Mouse (Mus musculus): ENCODE results near the gene Retreg1. TPM values are rescaled to one million over a fixed set of nuclear protein-coding genes. Genes with fewer than 3 reads are reported as not detected.

The Retreg1 gene
- total and polyA plus RNA-seq, 3 experiments: 17.5 to 28.7 (median 19.0) TPM

DNA sequence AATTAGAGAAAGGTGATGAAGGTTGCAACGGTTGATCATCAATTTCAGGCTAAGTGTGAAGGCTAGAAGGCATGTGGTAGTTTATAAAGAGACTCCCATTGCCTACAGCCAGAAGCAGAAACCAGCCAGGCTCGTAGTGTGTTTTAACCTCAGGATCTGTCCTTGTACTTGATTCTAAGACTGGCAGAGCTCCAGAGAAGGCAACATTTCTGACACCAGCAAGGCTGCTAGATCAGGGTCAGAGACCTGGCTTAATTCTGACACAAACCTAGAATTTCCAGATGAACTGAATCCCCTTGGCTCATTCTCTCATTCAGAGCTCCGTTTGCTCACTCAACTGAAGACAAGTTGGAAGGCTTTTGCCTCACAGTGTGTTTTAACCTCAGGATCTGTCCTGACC is 165.6 kb downstream of the Retreg1 start:
- Histone ChIP-seq H3K4me2 (ENCODE audit: insufficient read depth, low read depth, poor library complexity, severe bottlenecking) (no peak overlapping the region), H3K27ac (ENCODE audit: insufficient read depth, low read depth) (no peak overlapping the region), H3K27me3 (replicated peaks) (no peaks in the 10 kb centered on the region), H3K4me3 (replicated peaks in 1 of 3; ENCODE audit: low read depth in 2 of 3, low read length in 2 of 3, poor library complexity in 1 of 3) (no peak overlapping the region), H3K9ac (ENCODE audit: insufficient read depth, low read depth) (no peak overlapping the region), H3K9me3 (replicated peaks; ENCODE audit: low read length) (no peaks in the 10 kb centered on the region), H3K4me1 (ENCODE audit: control insufficient read depth in 1 of 2, insufficient read depth in 2 of 2) (no peaks in the 10 kb centered on the region), H3K36me3 (replicated peaks in 1 of 2; ENCODE audit: control insufficient read depth in 1 of 2, insufficient read depth in 1 of 2, low read length in 1 of 2) (no peaks in the 10 kb centered on the region), H3K79me2 (replicated peaks; ENCODE audit: control insufficient read depth, extremely low read depth, insufficient read depth, poor library complexity, severe bottlenecking) (no peaks in the 10 kb centered on the region)
- no peak for DNase-seq (ENCODE audit: extremely low read depth)
- in situ Hi-C loops (cut with MboI; ENCODE audit: low pct_ligation_motif_present, low pct_unique_long_range_greater_than_20kb, low sequenced_read_pairs) (no loop called here), dilution Hi-C loops (cut with MboI; ENCODE audit: extremely low pct_ligation_motif_present, extremely low pct_unique_long_range_greater_than_20kb, low sequenced_read_pairs) (no loop called here)
- no peak for TF ChIP-seq HCFC1 (IDR thresholded peaks at IDR 0.05; ENCODE audit: low read depth, low read length)
- TF ChIP-seq RCOR1 (conservative IDR thresholded peaks at IDR 0.05; ENCODE audit: low read depth, low read length): no peak
- no peak for TF ChIP-seq USF2 (conservative IDR thresholded peaks at IDR 0.05; ENCODE audit: low read depth, low read length)
- no peak for TF ChIP-seq TCF12 (IDR thresholded peaks at IDR 0.05; ENCODE audit: low read depth, low read length)
- no peak for TF ChIP-seq UBTF (IDR thresholded peaks at IDR 0.05; ENCODE audit: low read depth, low read length)
- TF ChIP-seq ZNF384 (IDR thresholded peaks at IDR 0.05; ENCODE audit: low read depth, low read length): no peak
- no peak for TF ChIP-seq ZC3H11A (IDR thresholded peaks at IDR 0.05; ENCODE audit: low read depth, low read length)
- TF ChIP-seq MAX (IDR thresholded peaks at IDR 0.05; ENCODE audit: low read length): no peak
- TF ChIP-seq IRF4 (IDR thresholded peaks at IDR 0.05; ENCODE audit: low read depth, low read length): no peak
- no peak for TF ChIP-seq ZKSCAN1 (IDR thresholded peaks at IDR 0.05; ENCODE audit: borderline replicate concordance, low read depth, low read length)
- TF ChIP-seq CHD2 (IDR thresholded peaks at IDR 0.05; ENCODE audit: low read length): no peak
- no peak for TF ChIP-seq POLR2AphosphoS2 (IDR thresholded peaks at IDR 0.05; ENCODE audit: low read depth, low read length)
- no peak for TF ChIP-seq E2F4 (IDR thresholded peaks at IDR 0.05; ENCODE audit: insufficient replicate concordance, low read depth, low read length)
- no peak for TF ChIP-seq MAZ (IDR thresholded peaks at IDR 0.05; ENCODE audit: low read depth, low read length)
- TF ChIP-seq POLR2A (IDR thresholded peaks at IDR 0.05; ENCODE audit: low read depth, low read length): no peak

GRCm38 (mm10) chr15:26012891-26013290 is 169.9 kb downstream of the Retreg1 start:
- no peaks in the 10 kb centered on the region for H3K79me2 ChIP-seq (replicated peaks; ENCODE audit: control insufficient read depth, extremely low read depth, insufficient read depth, poor library complexity, severe bottlenecking)
- in situ Hi-C loops (cut with MboI; ENCODE audit: low pct_ligation_motif_present, low pct_unique_long_range_greater_than_20kb, low sequenced_read_pairs) (loop anchor here (10.0 kb wide), 1 partner anchor 312 kb away; no protein-coding TSS in a partner anchor), dilution Hi-C loops (cut with MboI; ENCODE audit: extremely low pct_ligation_motif_present, extremely low pct_unique_long_range_greater_than_20kb, low sequenced_read_pairs) (no loop called here)
- H3K4me2 ChIP-seq (ENCODE audit: insufficient read depth, low read depth, poor library complexity, severe bottlenecking): no peak overlapping the region
- no peak for TF ChIP-seq ZNF384 (IDR thresholded peaks at IDR 0.05; ENCODE audit: low read depth, low read length)
- no peak for TF ChIP-seq BHLHE40 (IDR thresholded peaks at IDR 0.05; ENCODE audit: low read depth, low read length)
- TF ChIP-seq EP300 (IDR thresholded peaks at IDR 0.05; ENCODE audit: low read length): no peak
- no peak for TF ChIP-seq SMC3 (IDR thresholded peaks at IDR 0.05; ENCODE audit: low read depth, low read length)
- TF ChIP-seq ELF1 (IDR thresholded peaks at IDR 0.05; ENCODE audit: low read depth, low read length): no peak
- TF ChIP-seq NELFE (IDR thresholded peaks at IDR 0.05; ENCODE audit: low read depth, low read length): no peak
- no peak for TF ChIP-seq RCOR1 (conservative IDR thresholded peaks at IDR 0.05; ENCODE audit: low read depth, low read length)
- TF ChIP-seq NRF1 (IDR thresholded peaks at IDR 0.05; ENCODE audit: low read depth, low read length): no peak
- no peak for TF ChIP-seq CHD1 (IDR thresholded peaks at IDR 0.05; ENCODE audit: low read depth, low read length)
- no peak for TF ChIP-seq UBTF (IDR thresholded peaks at IDR 0.05; ENCODE audit: low read depth, low read length)
- no peak for TF ChIP-seq ZC3H11A (IDR thresholded peaks at IDR 0.05; ENCODE audit: low read depth, low read length)
- H3K36me3 ChIP-seq (replicated peaks in 1 of 2; ENCODE audit: control insufficient read depth in 1 of 2, insufficient read depth in 1 of 2, low read length in 1 of 2): no peaks in the 10 kb centered on the region
- no peak for DNase-seq (ENCODE audit: extremely low read depth)
- no peak overlapping the region for H3K9ac ChIP-seq (ENCODE audit: insufficient read depth, low read depth)
- no peaks in the 10 kb centered on the region for H3K27me3 ChIP-seq (replicated peaks)
- no peaks in the 10 kb centered on the region for H3K9me3 ChIP-seq (replicated peaks; ENCODE audit: low read length)
- no peak overlapping the region for H3K4me3 ChIP-seq (replicated peaks in 1 of 3; ENCODE audit: low read depth in 2 of 3, low read length in 2 of 3, poor library complexity in 1 of 3)
- peaks cover 5 to 21% of the 10 kb centered on the region in 2 experiments; a peak in 3 of 4 replicates for H3K4me1 ChIP-seq (ENCODE audit: control insufficient read depth in 1 of 2, insufficient read depth in 2 of 2)
- H3K27ac ChIP-seq (ENCODE audit: insufficient read depth, low read depth): no peak overlapping the region
